ENCODE assay signal across 12 mouse cellular contexts in genomic region chr17:25980854-25981253, GRCm38 (mm10). TPM values are rescaled to one million over a fixed set of nuclear protein-coding genes. Genes with fewer than 3 reads are reported as not detected.
A peak's percentile ranks its signal among the peaks of the same experiment; 100 is the strongest.
DNase-seq lines count a peak whose midpoint lies in the region; ATAC-seq lines count a peak whose summit lies in the region.
"Had no signal": no experiment of that assay in that cellular context is flagged by ENCODE, and none has a peak within 500 bp of the region (broad histone marks: within the 10 kb centered on the region; RNA-seq: fewer than 3 reads in every experiment).

No protein-coding gene starts in this region.

- no peaks in the 10 kb centered on the region for H3K27me3 ChIP-seq in kidney, embryonic 14.5 days (ENCODE audit: control insufficient read depth, insufficient read depth, low read length)
- no peaks in the 10 kb centered on the region for H3K27me3 ChIP-seq in forebrain, embryonic 16.5 days (replicated peaks; ENCODE audit: control insufficient read depth, insufficient read depth, low read length)

- peaks cover 14% of the 10 kb centered on the region; the same call in 1 of the 2 replicates for H3K4me1 ChIP-seq in kidney, embryonic 14.5 days (ENCODE audit: control insufficient read depth, insufficient read depth, low read length)
- peaks cover 19% of the 10 kb centered on the region for H3K4me1 ChIP-seq in forebrain, embryonic 16.5 days (replicated peaks; ENCODE audit: control insufficient read depth, insufficient read depth, low read length)

- peak; percentile 52 to 54 for DNase-seq in kidney, adult 8-10 months
- peak; percentile 77 to 81 for DNase-seq in cerebellum, adult 18-20 months
- DNase-seq in cerebellum, postnatal 25 days, result peak; percentile 77 to 83
- peak; percentile 23 for DNase-seq in heart, postnatal 4 days
- no peak for DNase-seq in ovary, postnatal 10 days (ENCODE audit: low spot score)
- DNase-seq: lung, postnatal 14 days; thymus, adult 2 months had no signal

- no peak overlapping the region for H3K4me3 ChIP-seq in kidney, embryonic 14.5 days (ENCODE audit: low read length)
- no peak overlapping the region for H3K4me3 ChIP-seq in forebrain, embryonic 16.5 days (replicated peaks; ENCODE audit: low read length)

- no peaks in the 10 kb centered on the region for H3K36me3 ChIP-seq in kidney, embryonic 14.5 days (ENCODE audit: control insufficient read depth, insufficient read depth, low read length)
- no peaks in the 10 kb centered on the region for H3K36me3 ChIP-seq in forebrain, embryonic 16.5 days (ENCODE audit: control insufficient read depth, insufficient read depth)

- no peak for ATAC-seq in kidney, embryonic 14.5 days (ENCODE audit: low FRiP score, low TSS enrichment)
- ATAC-seq in forebrain, embryonic 16.5 days, result no peak
- ATAC-seq in granulocyte monocyte progenitor cell, adult 5-6 weeks (replicated peaks; ENCODE audit: poor library complexity, severe bottlenecking), result no peak

- H3K27ac ChIP-seq in kidney, embryonic 14.5 days (ENCODE audit: low read depth, low read length), result no peak overlapping the region
- H3K27ac ChIP-seq in forebrain, embryonic 16.5 days (ENCODE audit: low read length), result no peak overlapping the region

- H3K4me2 ChIP-seq in kidney, embryonic 14.5 days (replicated peaks; ENCODE audit: low read depth, low read length), result no peak overlapping the region
- no peak overlapping the region for H3K4me2 ChIP-seq in forebrain, embryonic 16.5 days (ENCODE audit: low read length)

- no peak overlapping the region for H3K9ac ChIP-seq in kidney, embryonic 14.5 days (ENCODE audit: low read depth, low read length)
- no peak overlapping the region for H3K9ac ChIP-seq in forebrain, embryonic 16.5 days (replicated peaks; ENCODE audit: low read depth, low read length)

- H3K9me3 ChIP-seq in kidney, embryonic 14.5 days (ENCODE audit: control insufficient read depth, low read length), result no peaks in the 10 kb centered on the region
- H3K9me3 ChIP-seq in forebrain, embryonic 16.5 days (ENCODE audit: control insufficient read depth, low read length), result no peaks in the 10 kb centered on the region
- H3K9me3 ChIP-seq: G1E had no signal

- 84% methylated on average over 5 of the region's 5 CpGs for WGBS in kidney, embryonic 14.5 days
- WGBS in forebrain, embryonic 16.5 days, result 86% methylated on average over 5 of the region's 5 CpGs

RNA-seq across cellular contexts. Expression of gene Capn15, which starts 4.7 kb away (rescaled TPM):
- polyA plus RNA-seq in kidney, embryonic 14.5 days (2014; fragmentation: Nextera tagmentation; extraction: Ambion mirVana), result 27.1 and 35.3 TPM in 2 replicates
- total RNA-seq in heart, postnatal 4 days (2021), result 10 to 100 TPM; 13.0 to 16.7 TPM
- 16.5 and 23.3 TPM in 2 replicates for polyA plus RNA-seq in forebrain, embryonic 16.5 days (2015; fragmentation: Nextera tagmentation; extraction: Ambion mirVana)
- 12.5 and 16.4 TPM in 2 replicates for total RNA-seq in granulocyte monocyte progenitor cell, adult 5-6 weeks (2014; fragmentation: Nextera tagmentation)
- total RNA-seq in granulocyte monocyte progenitor cell, adult 5-6 weeks (2017), result 3.2 and 5.3 TPM in 2 replicates

RNA-seq across cellular contexts. Expression of gene A930017K11Rik, which starts 28.5 kb away (rescaled TPM):
- 2.8 and 4.4 TPM in 2 replicates for polyA plus RNA-seq in kidney, embryonic 14.5 days (2014; fragmentation: Nextera tagmentation; extraction: Ambion mirVana)
- not detected for total RNA-seq in heart, postnatal 4 days (2021)
- 0.21 TPM in 1 of 2 replicates, not detected in the other for polyA plus RNA-seq in forebrain, embryonic 16.5 days (2015; fragmentation: Nextera tagmentation; extraction: Ambion mirVana)
- not detected in 2 replicates for total RNA-seq in granulocyte monocyte progenitor cell, adult 5-6 weeks (2014; fragmentation: Nextera tagmentation)
- not detected in 2 replicates for total RNA-seq in granulocyte monocyte progenitor cell, adult 5-6 weeks (2017)
- total RNA-seq: G1E had no signal
- polyA plus RNA-seq: neural tube, embryonic 11.5 days had no signal

RNA-seq across cellular contexts. Expression of gene Nhlrc4, which starts 36.1 kb away (rescaled TPM):
- 0.28 and 0.43 TPM in 2 replicates for polyA plus RNA-seq in kidney, embryonic 14.5 days (2014; fragmentation: Nextera tagmentation; extraction: Ambion mirVana)
- not detected for total RNA-seq in heart, postnatal 4 days (2021)
- polyA plus RNA-seq in forebrain, embryonic 16.5 days (2015; fragmentation: Nextera tagmentation; extraction: Ambion mirVana), result not detected in 2 replicates
- total RNA-seq in granulocyte monocyte progenitor cell, adult 5-6 weeks (2014; fragmentation: Nextera tagmentation), result not detected in 2 replicates
- not detected in 2 replicates for total RNA-seq in granulocyte monocyte progenitor cell, adult 5-6 weeks (2017)

RNA-seq across cellular contexts. Expression of gene Pigq, which starts 36.1 kb away (rescaled TPM):
- 51.5 and 77.2 TPM in 2 replicates for polyA plus RNA-seq in kidney, embryonic 14.5 days (2014; fragmentation: Nextera tagmentation; extraction: Ambion mirVana)
- 10 to 100 TPM; 86.0 to 89.4 TPM for total RNA-seq in heart, postnatal 4 days (2021)
- 56.3 and 61.2 TPM in 2 replicates for polyA plus RNA-seq in forebrain, embryonic 16.5 days (2015; fragmentation: Nextera tagmentation; extraction: Ambion mirVana)
- total RNA-seq in granulocyte monocyte progenitor cell, adult 5-6 weeks (2014; fragmentation: Nextera tagmentation), result 63.5 and 87.9 TPM in 2 replicates
- total RNA-seq in granulocyte monocyte progenitor cell, adult 5-6 weeks (2017), result 32.4 and 37.1 TPM in 2 replicates
